Comparison of ENCODE assay signal across 8 mouse cellular contexts in the genomic region with DNA sequence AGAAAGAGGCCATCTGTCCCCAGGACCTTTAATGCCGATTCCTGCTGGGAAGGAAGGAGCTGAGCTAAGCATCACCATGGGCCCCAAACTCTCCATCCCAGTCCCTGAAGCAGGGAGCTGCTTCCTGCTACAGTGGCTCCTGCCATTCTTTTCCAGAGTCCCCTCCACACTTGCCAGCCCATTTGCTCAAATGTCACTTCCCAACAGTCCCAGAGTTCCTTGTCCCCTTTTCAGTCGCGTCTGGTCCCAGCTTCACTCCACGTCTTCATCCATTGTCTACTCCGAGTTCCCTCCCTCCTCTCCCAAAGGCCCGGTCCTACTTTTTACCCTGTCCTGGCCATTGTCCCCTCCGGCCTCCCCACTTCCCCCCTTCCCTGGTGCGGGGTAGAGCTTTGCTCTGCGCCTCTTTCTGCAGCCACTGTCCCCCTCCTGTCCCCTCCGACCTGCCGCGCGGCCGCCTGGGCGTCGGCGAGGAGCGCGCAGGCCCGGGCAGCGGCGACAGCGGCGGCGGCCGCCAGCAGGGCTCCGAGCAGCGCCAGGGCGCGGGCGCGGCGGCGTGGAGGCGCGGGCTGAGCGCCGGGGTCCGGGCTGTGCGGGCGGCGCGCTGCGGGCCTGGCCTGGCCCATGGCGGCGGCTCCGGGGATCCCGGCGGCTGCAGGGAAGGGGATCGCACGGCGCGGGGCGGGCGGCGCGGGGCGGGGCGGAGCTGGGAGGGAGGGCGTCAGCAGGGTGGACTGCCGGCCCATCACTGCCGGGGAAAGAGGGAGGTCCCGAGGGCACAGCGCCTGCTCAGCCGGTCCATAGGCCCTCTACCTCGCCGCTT. TPM values are rescaled to one million over a fixed set of nuclear protein-coding genes. Genes with fewer than 3 reads are reported as not detected.
A peak's percentile ranks its signal among the peaks of the same experiment; 100 is the strongest.
DNase-seq lines count a peak whose midpoint lies in the region; ATAC-seq and TF ChIP-seq lines count a peak whose summit lies in the region.

A gene (minus strand): TSS at position 673 of the 823 bp plus-strand sequence.

- TF ChIP-seq POLR2A in bone marrow macrophage, adult 2 months (IDR thresholded peaks at IDR 0.05; ENCODE audit: borderline replicate concordance, low read depth, low read length), result no peak

- H3K36me3 ChIP-seq in forebrain, embryonic 14.5 days (ENCODE audit: control insufficient read depth, insufficient read depth, low read length), result peaks cover 28% of the 10 kb centered on the region

- ATAC-seq in cerebellum, adult (ENCODE audit: insufficient number of reproducible peaks, low FRiP score, low TSS enrichment), result peak; percentile 33; the same call in 1 of the 2 replicates
- ATAC-seq in forebrain, embryonic 14.5 days, result peak; percentile 88

- peak within 1 kb of the TSS; percentile 73 for H3K4me2 ChIP-seq in forebrain, embryonic 14.5 days (ENCODE audit: low read length)

- under 1% methylated on average over 51 of the region's 67 CpGs for WGBS in forebrain, embryonic 14.5 days

- H3K9ac ChIP-seq in forebrain, embryonic 14.5 days (ENCODE audit: low read length), result peak within 1 kb of the TSS; percentile 95

- no peak for TF ChIP-seq CTCF in bone marrow macrophage, adult 2 months (IDR thresholded peaks at IDR 0.05; ENCODE audit: low read depth, low read length)

- peaks cover 5% of the 10 kb centered on the region for H3K9me3 ChIP-seq in forebrain, embryonic 14.5 days (replicated peaks; ENCODE audit: control insufficient read depth, low read length)

- no peaks in the 10 kb centered on the region for H3K27me3 ChIP-seq in forebrain, embryonic 14.5 days (replicated peaks; ENCODE audit: control insufficient read depth, insufficient read depth, low read length)

- DNase-seq in cerebellum, adult 9-10 months, result no peak
- DNase-seq in forebrain, embryonic 14.5 days (ENCODE audit: low spot score), result peak; percentile 62
- DNase-seq in heart, postnatal 4 days, result peak; percentile 80
- peak in 1 of 2 experiments; percentile 37 for DNase-seq in layer of hippocampus, postnatal 14 days (ENCODE audit: low spot score in 2 of 2)
- peak; percentile 85 for DNase-seq in lung, postnatal 10 days
- peak; percentile 72 for DNase-seq in retina, postnatal 1 day

- H3K4me1 ChIP-seq in bone marrow macrophage, adult 2 months (ENCODE audit: control insufficient read depth, insufficient read depth, low read length), result peaks cover 25% of the 10 kb centered on the region
- H3K4me1 ChIP-seq in forebrain, embryonic 14.5 days (ENCODE audit: control insufficient read depth, insufficient read depth, low read length), result peaks cover 6% of the 10 kb centered on the region; the same call in 1 of the 2 replicates

- peak within 1 kb of the TSS; percentile 82 for H3K4me3 ChIP-seq in bone marrow macrophage, adult 2 months (ENCODE audit: insufficient read depth, low read length)
- H3K4me3 ChIP-seq in forebrain, embryonic 14.5 days (ENCODE audit: low read depth, low read length), result peak within 1 kb of the TSS; percentile 65

- H3K27ac ChIP-seq in bone marrow macrophage, adult 2 months (ENCODE audit: insufficient read depth, low read depth, low read length), result no peak within 1 kb of the TSS
- H3K27ac ChIP-seq in forebrain, embryonic 14.5 days (ENCODE audit: low read depth, low read length), result peak within 1 kb of the TSS; percentile 87

RNA-seq across cellular contexts. Expression of the gene that starts here (rescaled TPM):
- 28.4 and 33.3 TPM in 2 replicates for polyA plus RNA-seq in bone marrow macrophage, adult 2 months (2012; ENCODE audit: insufficient read depth, insufficient read length, missing spikeins)
- 10.2 and 12.4 TPM in 2 replicates for polyA plus RNA-seq in forebrain, embryonic 14.5 days (2014; fragmentation: Nextera tagmentation; extraction: Ambion mirVana)
- total RNA-seq in heart, postnatal 4 days (2021), result 10 to 100 TPM; 46.4 to 49.9 TPM
- total RNA-seq in layer of hippocampus, postnatal 14 days (2021), result 10 to 100 TPM; 16.6 to 18.0 TPM
